In the genomic region with DNA sequence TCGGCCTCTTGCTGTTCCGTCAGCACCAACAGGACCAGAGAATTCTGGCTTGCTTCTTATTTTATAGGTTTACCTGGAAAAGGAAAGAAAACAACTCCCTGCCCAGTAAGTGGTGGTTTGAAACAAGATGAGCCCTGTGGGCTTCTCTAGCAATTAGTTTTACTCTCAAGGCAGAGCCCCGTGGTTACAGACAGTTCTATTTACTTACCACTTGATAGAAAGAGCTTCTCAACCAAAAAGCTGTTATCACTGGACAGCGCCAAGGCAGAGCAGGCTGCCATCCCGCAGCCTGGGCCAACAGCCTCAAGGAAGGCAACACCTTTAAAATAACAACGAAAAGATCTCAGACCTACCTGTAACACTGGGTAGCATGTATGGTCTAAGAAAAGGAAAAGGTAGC, we compare ENCODE assay signal across 23 mouse cellular contexts. TPM values are rescaled to one million over a fixed set of nuclear protein-coding genes. Genes with fewer than 3 reads are reported as not detected.
DNase-seq lines count a peak whose midpoint lies in the region; ATAC-seq lines count a peak whose summit lies in the region.
"Had no signal": no experiment of that assay in that cellular context is flagged by ENCODE, and none has a peak within 500 bp of the region (broad histone marks: within the 10 kb centered on the region; RNA-seq: fewer than 3 reads in every experiment).

No protein-coding gene starts in this region.

- H3K36me3 ChIP-seq in forebrain, embryonic 14.5 days (ENCODE audit: control insufficient read depth, insufficient read depth, low read length) = no peaks in the 10 kb centered on the region
- H3K36me3 ChIP-seq: embryonic facial prominence, embryonic 12.5 days; embryonic facial prominence, embryonic 15.5 days; forebrain, embryonic 15.5 days; hindbrain, embryonic 12.5 days; hindbrain, embryonic 15.5 days had no signal

- peak; percentile 35 for DNase-seq in cerebellum, adult 9-10 months
- no peak for DNase-seq in cerebellum, adult 11-12 months
- peak; percentile 5 for DNase-seq in heart, adult 11 months
- no peak for DNase-seq in heart, adult 9 months (ENCODE audit: low spot score in 2 of 2)
- DNase-seq in cerebellum, postnatal 25 days = peak; percentile 36 to 40
- no peak for DNase-seq in forebrain, embryonic 14.5 days (ENCODE audit: low spot score)
- DNase-seq: adrenal gland, adult 8-10 months; adrenal gland, postnatal 25 days; gastrocnemius, postnatal 25 days; heart, adult 2 months; kidney, adult 2 months had no signal

- no peak overlapping the region for H3K9ac ChIP-seq in forebrain, embryonic 14.5 days (ENCODE audit: low read length)
- H3K9ac ChIP-seq: embryonic facial prominence, embryonic 12.5 days; embryonic facial prominence, embryonic 15.5 days; forebrain, embryonic 15.5 days; hindbrain, embryonic 12.5 days; hindbrain, embryonic 15.5 days had no signal

- H3K4me1 ChIP-seq in forebrain, embryonic 14.5 days (ENCODE audit: control insufficient read depth, insufficient read depth, low read length) = no peaks in the 10 kb centered on the region
- H3K4me1 ChIP-seq: embryonic facial prominence, embryonic 12.5 days; embryonic facial prominence, embryonic 15.5 days; forebrain, embryonic 15.5 days; hindbrain, embryonic 12.5 days; hindbrain, embryonic 15.5 days had no signal

- no peaks in the 10 kb centered on the region for H3K9me3 ChIP-seq in forebrain, embryonic 14.5 days (replicated peaks; ENCODE audit: control insufficient read depth, low read length)
- H3K9me3 ChIP-seq: embryonic facial prominence, embryonic 12.5 days; embryonic facial prominence, embryonic 15.5 days; forebrain, embryonic 15.5 days; hindbrain, embryonic 12.5 days; hindbrain, embryonic 15.5 days had no signal

- no peak overlapping the region for H3K4me3 ChIP-seq in forebrain, embryonic 14.5 days (ENCODE audit: low read depth, low read length)
- H3K4me3 ChIP-seq: embryonic facial prominence, embryonic 12.5 days; embryonic facial prominence, embryonic 15.5 days; forebrain, embryonic 15.5 days; heart, adult 2 months; hindbrain, embryonic 12.5 days; hindbrain, embryonic 15.5 days had no signal

- 0 out of 2 replicates have a peak, but pooled peaks have one; percentile 50 for ATAC-seq in megakaryocyte-erythroid progenitor cell, adult 5-6 weeks (replicated peaks; ENCODE audit: low FRiP score, low TSS enrichment, poor library complexity, severe bottlenecking)
- no peak for ATAC-seq in forebrain, embryonic 14.5 days
- ATAC-seq: activated CD4-positive, CD25-positive, alpha-beta regulatory T cell, adult 4 months; CD4-positive, CD25-positive, alpha-beta regulatory T cell, adult 4 months; forebrain, embryonic 15.5 days; intestine, postnatal 0 days had no signal

- H3K27ac ChIP-seq in forebrain, embryonic 14.5 days (ENCODE audit: low read depth, low read length) = no peak overlapping the region
- H3K27ac ChIP-seq: embryonic facial prominence, embryonic 12.5 days; embryonic facial prominence, embryonic 15.5 days; forebrain, embryonic 15.5 days; heart, adult 2 months; hindbrain, embryonic 12.5 days; hindbrain, embryonic 15.5 days had no signal

- 73% methylated on average over 6 of the region's 6 CpGs for WGBS in forebrain, embryonic 14.5 days

- no peaks in the 10 kb centered on the region for H3K27me3 ChIP-seq in forebrain, embryonic 14.5 days (replicated peaks; ENCODE audit: control insufficient read depth, insufficient read depth, low read length)
- H3K27me3 ChIP-seq: embryonic facial prominence, embryonic 12.5 days; embryonic facial prominence, embryonic 15.5 days; forebrain, embryonic 15.5 days; hindbrain, embryonic 12.5 days; hindbrain, embryonic 15.5 days had no signal

- H3K4me2 ChIP-seq in forebrain, embryonic 14.5 days (ENCODE audit: low read length) = no peak overlapping the region
- H3K4me2 ChIP-seq: embryonic facial prominence, embryonic 12.5 days; embryonic facial prominence, embryonic 15.5 days; forebrain, embryonic 15.5 days; heart, embryonic 11.5 days; hindbrain, embryonic 12.5 days; hindbrain, embryonic 15.5 days had no signal

RNA-seq across cellular contexts. Expression of a gene that starts 26.2 kb away (rescaled TPM):
- total RNA-seq in megakaryocyte-erythroid progenitor cell, adult 5-6 weeks (2014; fragmentation: Nextera tagmentation) = 3.1 and 14.2 TPM in 2 replicates
- total RNA-seq in megakaryocyte-erythroid progenitor cell, adult 5-6 weeks (2017) = 1.4 TPM in 1 of 2 replicates, not detected in the other
- 5.5 and 6.2 TPM in 2 replicates for polyA plus RNA-seq in forebrain, embryonic 14.5 days (2014; fragmentation: Nextera tagmentation; extraction: Ambion mirVana)
- polyA plus RNA-seq: activated CD4-positive, CD25-positive, alpha-beta regulatory T cell, adult 4 months; C2C12; heart, embryonic 14.5 days had no signal

Comparison
In these comparisons a context has a peak if more than half of its experiments do, and no peak if none do; other contexts are left out.
1. DNase-seq: peak in cerebellum, adult 9-10 months (single experiment), heart, adult 11 months (single experiment) and cerebellum, postnatal 25 days (2 of 2); none in cerebellum, adult 11-12 months (single experiment), heart, adult 9 months (0 of 2) and forebrain, embryonic 14.5 days (single experiment).